Mouse (Mus musculus) B cell, adult 2 months (primary cell): Measurements from ENCODE around the gene Zer1.

Source experiments
- DNase-seq, 2 experiments: peaks; one replicate each; pipeline ENCODE4 v3.0.0; 2022

Zer1 gene

DNA sequence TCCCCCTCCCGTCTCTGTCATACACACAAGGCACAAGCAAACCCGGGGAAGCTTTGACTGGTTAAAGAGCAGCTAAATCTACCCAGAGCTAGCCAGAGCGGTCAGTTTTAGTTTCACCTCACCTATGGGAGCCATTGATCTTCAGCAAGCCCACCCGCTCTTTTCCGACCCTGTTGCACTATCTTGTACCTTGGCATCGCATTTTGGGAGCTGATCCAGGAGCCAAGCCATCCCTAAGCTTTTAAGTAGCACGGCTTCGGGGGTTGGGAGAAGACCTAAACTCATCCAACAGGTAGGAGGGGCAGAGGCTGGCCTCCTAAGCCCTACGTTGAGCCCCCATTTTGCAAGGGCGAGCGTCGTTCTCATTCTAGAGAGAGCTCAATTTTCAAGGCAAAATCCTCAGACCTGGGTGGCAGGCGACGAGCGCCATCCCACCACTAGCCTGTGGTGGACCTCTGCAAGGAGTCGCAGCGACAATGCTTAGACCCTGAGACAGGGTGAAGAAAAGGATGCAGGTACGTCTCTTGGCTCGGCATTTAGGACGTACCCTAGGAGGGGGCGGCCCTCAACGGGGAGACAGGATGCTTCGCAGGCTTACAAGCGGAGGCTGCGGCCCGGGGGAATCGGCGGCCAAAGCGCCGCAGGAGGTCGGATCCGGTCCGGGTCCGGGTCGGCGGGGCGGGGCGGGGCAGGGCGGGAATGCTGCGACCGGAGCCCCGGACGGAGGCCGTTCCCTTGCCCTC lies 485 bp downstream of the Zer1 start:
- DNase-seq: no peak

DNA sequence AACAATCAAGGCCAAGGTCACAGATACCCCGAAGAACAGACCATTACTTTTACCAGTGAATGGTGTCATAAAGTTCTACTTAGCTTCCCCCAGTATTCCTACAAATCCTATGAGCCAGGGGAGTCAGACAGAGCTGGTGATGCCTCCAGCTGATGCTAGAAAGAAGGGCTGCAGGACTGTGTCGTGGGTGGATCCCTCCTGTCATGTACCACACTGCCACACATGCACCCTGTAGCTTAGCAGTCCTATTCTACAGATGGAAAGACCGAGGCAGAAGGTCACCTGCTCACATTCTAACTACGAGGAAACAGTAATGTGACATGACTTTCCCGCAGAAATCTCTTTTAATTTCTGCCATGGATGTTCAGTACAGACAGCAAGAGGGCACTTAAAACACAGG lies 1.6 kb downstream of the Zer1 start:
- DNase-seq: no peak

DNA sequence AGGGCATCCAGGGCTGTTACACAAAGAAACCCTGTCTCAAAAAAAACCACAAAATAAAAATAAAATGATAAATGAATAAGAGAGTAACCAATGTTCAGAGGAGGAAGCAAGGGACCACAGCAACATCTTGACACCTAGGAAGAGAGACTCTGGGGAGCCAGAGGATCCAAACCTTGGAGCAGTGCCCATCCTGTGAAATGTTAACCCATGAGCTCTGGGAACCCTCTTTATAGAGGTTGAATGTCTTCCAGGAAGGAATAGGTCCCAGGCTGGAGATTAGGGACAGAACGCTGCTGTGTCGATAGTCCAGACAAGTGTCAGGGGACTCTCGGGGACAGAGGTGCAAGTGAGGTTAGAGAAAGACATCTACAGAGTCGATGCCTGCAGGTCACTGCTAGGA lies 4.1 kb downstream of the Zer1 start:
- DNase-seq: no peak

DNA sequence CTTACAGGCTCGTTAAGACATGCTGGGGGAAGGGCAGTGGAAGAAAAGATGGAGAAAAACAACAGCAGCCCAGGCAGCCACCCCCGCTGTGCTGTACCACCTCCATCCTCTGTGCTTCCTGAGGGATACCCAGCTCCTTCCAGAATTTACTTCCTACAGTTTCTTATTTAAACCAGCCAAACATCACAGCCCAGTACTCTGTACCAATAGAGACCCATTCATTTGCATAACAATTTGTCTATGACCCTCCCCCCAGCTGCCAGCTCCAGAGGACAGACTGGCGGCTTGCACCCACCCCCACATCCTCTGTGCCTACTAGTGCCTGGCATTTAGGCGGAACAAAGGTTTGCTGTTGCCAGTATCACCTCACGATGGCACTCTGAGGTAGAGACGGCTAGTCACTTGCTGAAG lies 4.7 kb downstream of the Zer1 start:
- DNase-seq: peak; percentile 68 to 73

DNA sequence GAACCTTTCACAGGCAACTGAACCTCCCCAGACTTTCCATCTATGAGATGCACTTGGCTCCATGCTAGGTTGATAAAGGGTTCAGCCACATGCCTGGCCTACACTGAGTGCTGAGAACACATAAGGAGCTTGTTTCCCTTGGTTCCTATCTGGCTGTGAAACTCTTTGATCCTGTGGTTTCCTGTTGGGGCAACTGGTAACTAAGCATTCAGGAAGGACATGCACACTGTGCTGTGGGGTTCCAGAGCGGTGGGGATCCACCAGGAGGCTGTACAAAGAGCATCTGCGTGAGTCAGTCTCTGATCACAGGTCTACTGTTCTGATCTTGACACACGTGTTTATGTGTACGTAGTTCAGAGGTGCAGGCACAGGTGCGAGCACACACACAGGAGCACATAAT lies 11.8 kb downstream of the Zer1 start:
- DNase-seq: no peak

DNA sequence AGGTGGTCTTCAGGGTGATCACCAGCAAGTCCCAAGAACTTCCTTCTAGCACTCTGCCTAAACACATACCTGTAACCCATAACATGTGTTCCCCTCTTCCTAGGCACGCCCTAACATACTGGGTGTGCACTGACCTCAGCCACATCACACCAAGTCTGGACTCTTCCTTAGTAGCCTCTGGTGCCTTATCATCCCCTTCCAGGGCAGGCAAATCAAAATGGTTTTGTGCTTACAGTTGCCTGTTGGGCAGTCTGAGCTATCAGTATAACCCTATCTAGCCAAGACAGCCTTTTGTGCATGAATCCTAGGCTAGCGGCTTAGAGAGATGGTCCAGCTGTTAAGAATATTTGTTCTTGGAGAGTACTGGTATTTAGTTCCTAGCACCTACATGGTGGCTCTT lies 12.9 kb downstream of the Zer1 start:
- no peak for DNase-seq

DNA sequence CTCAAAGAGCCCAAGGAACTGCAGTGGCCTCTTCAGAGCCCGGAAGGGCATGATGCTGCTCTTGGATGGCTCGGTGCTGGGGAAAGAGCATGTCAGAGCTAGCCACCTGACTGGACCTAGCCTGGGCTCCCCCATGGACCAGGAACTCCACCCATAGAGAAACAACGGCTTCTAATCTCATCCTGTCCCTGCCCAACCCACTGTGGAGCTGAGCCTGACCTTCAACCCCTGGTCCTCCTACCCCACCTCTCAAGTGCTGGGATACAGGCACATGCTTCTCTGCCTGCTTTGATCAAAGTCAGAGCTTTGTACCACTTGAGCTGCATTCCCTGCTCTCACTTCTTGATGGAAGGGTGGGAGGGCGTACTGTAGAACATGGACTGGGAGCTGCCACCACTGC lies 16.1 kb downstream of the Zer1 start:
- DNase-seq: no peak

DNA sequence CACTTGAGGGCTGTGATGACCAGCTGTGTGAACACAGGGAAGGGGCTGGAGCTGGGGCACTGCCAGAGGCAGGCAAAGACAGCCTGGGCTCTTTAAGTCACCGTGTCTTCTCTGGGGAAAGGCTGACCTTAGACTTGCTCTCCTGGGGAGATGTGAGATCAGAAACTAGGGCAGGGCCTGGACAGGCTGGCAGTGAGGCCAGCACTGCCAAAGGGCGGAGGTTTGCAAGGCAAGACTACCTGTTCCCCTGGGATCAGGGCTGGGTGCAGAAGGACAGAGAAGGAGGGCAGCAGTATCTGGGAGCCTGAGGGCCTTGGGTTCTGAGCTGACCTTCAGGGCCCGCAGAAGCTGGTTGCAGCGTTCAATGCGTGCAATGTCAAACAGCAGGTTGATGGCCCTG lies 16.7 kb downstream of the Zer1 start:
- no peak for DNase-seq

DNA sequence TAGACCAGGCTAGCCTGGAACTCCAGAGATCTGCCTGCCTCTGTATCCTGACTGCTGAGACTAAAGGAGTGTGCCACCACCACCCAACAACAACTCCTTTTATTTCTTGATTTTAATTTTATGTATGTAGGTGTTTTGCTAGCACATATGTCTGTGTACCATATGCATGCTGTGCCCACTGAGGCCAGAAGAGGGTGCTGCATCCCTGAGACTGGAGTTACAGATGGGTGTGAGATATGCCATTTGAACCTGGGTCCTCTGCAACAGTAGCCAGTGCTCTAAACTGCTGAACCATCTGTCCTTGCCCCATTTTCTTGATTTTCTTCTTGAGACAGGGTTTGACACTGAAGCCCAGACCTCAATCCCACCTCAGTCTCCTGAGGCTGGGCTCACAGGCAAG lies 18.0 kb downstream of the Zer1 start:
- DNase-seq: peak; percentile 77 to 79

DNA sequence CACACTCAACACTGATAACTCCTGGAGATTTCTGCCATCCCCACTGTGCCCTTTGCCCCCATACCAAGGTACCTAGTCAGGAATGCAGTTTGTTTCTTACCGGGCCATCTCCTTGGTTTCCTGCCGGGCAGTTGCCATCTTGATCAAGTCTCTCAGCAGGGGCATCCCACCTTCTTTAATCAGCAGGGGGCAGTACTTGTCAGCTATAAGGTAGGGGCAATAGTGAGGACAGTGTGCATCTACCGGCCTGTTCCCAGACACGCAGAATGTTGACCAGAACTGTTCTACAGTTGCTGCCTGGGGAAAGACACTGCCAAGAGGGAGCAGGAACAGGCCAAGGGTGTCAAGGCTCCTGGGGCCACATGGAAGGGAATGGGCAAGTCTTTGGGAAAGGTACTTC lies 24.2 kb downstream of the Zer1 start:
- DNase-seq: no peak

DNA sequence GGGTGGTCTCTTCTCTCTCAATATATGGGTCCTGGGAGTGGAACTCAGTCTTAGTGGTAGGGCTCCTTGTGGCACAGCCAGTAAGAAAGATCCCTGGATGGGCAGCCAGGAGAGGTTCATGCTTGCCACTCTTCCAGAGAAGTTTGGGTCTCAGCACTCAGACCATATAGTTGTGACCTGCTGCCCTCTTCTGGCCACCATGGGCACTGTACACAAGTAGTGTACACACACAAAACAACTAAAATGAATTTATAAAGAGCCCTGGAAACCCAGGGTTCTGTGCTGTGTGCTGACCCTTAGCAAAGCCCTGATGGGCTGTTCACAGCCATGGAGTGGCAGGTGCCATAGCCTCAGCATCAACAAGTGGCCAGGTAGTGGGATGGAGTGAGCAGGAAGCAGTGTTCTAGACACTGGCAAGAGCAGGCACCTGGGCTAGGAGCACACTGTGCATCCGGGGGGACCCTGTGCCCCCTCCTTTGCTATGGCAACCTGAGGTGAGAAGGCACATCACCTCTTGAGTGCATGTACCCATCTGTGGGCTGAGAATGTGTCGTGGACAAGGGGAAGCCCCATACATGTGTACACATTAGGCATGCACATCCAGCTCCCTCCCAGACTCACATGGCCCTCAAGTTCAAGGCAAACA lies 28.4 kb downstream of the Zer1 start:
- peak; percentile 73 to 78 for DNase-seq

DNA sequence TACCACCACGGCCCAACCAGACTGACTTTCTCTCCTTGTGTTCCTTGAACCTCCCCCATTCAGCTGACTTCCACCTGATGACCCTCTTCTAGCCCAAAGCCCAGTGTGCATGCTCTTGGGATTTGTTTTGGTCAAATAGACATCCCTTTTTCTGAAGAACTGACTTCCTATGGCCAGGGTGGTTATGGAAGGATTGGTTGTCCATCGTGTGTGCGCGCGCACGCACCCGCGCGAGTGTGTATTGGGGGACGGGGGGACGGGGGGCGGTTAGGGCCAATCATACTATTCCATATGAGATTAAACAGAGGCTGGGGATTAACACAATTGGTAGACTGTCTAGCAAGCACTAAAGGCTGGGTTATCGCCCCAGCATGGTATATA lies 30.2 kb downstream of the Zer1 start:
- DNase-seq: no peak

DNA sequence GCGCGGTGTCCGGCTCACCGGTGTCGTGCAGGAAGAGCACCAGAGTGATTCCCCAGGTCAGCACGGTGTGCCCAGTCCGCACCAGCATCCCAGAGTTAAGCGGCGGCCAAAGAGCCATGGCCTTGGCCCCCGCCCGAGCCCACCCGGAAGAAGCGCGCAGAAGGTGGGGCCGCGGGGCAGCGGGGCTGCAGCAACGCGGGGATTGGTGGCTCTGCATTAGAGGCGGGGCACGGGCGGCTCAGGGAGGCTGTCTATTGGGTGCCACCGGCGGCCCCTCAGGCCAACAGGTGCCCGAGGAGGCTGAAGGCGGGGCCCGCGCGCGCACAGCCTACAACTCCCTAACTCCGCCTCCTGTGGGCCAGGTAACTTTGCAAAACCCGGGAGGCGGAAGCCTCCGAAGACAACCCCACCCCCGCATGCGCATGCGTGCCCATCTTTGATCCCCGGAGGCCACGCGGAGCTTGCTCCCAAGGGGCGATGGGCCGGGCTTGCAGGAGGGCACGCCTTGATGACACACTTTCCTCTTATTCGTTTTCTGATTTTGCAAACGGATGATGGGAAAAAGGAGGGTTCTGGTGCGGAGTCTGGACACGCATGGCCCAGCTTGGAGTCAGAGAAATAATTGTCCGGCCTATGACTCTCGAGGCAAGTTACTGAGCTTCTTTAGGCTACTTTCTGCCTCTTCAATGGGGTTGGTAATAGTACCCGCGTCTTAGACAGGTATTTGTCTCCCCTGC lies 30.7 kb downstream of the Zer1 start, which contains the start of gene Zdhhc12:
Zdhhc12 (minus strand) TSS at position 178 of the 737 bp plus-strand sequence.
- peak; percentile 98 to 99 for DNase-seq

DNA sequence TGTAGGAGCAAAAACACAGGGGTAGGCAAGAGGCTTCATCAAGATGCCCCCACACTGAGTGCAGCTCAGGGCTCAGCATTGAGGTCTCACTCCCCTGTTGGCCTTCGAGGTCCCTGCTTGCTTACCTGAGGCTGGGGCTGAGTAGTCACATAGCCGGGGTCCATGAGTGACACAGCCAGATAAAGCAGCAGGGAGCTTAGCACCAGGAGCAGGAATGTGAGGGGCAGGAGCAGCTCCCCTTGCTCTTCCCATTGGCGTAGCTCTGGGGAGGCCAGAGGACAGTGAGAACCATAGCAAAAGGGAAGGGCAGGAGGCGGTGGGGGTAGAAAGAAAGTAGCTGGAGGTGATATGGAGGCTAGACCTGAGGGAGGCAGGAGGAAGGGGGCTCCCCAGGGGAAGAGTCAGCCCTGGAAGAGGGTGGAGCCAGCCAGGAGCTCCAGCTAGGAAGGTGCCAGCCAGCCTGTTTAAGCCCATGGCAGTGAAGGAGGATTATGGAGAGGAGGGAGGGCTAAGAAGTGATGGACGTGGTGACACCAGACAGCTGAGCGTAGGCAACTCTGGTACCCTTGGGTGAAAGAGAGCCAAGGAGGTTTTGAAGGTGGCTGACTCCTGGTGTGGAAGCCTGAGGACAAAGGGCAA lies 32.0 kb downstream of the Zer1 start:
- no peak for DNase-seq

DNA sequence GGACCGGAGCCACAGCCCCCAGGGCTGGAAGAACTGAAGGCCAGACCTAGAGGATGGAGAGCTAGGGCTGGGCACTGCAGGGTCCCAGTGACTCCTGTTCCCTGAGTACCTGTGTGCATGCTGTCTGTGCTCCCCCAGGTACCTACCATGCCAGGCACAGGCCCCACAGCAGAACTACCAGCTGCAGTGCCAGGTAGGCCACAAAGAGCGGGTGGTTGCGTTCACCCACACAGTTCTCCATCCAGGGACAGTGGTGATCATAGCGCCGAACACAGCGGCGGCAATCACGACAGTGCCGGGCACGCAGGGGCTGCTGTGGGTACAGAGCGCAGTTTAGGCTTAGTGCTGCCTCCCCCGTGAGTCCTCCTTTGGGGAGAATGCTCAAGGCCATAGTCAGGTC lies 32.9 kb downstream of the Zer1 start:
- DNase-seq: no peak

DNA sequence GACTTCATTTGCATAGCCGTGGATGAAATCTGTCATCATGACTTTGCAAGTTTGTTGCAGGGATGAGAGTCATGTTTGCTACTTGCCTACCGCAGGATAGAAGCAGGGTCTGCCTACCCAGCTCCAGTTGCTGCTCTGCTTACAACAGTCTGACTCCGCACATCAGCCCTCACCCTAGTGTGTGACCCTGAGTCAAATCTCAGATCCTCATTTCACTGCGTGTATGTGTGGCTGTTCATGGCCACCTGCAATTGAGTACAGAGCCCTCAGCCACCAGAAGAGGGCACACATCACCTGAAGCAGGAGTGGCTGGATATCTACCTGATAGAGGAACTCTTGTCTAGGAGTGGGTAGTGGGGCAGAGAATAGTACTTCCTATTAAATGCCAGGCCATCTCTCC lies 37.1 kb downstream of the Zer1 start:
- DNase-seq: peak; percentile 38 to 43

DNA sequence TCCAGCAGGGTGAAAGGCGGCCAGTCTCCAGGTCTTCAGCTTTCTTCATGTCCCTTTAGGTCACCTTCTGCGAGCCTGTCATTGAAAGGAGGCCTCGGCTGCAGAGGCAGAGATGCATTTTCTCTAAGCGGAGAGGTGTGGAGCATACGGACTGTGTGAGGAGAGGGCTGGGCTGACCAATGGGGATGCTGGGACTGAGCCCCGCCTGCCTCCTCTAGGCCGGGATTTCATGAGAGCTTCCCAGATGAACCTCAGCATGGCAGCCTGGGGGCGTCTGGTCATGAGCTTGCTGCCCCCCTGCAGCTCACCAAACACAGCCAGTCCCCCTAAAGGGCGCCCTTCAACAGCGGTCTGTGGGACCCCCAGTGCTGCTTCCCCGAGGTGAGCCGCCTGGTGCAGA lies 39.8 kb downstream of the Zer1 start:
- no peak for DNase-seq

DNA sequence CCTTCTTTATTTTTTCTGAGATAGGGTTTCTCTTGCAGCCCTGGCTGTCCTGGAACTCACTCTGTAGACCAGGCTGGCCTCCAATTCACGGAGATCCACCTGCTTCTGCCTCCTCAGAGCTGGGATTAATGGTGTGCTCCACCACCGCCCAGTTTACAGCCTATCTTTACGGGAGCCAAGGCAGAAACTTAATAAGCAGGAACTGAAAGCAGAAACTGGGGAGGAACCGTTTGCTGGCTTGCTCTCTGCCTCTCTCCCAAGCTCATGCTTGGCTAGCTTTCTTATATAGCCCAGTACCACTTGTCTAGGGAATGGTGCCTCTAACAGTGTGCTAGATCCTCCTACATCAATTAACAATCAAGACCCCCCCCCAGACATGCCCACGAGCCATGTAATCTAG lies 40.3 kb downstream of the Zer1 start:
- DNase-seq: peak; percentile 21 to 29

DNA sequence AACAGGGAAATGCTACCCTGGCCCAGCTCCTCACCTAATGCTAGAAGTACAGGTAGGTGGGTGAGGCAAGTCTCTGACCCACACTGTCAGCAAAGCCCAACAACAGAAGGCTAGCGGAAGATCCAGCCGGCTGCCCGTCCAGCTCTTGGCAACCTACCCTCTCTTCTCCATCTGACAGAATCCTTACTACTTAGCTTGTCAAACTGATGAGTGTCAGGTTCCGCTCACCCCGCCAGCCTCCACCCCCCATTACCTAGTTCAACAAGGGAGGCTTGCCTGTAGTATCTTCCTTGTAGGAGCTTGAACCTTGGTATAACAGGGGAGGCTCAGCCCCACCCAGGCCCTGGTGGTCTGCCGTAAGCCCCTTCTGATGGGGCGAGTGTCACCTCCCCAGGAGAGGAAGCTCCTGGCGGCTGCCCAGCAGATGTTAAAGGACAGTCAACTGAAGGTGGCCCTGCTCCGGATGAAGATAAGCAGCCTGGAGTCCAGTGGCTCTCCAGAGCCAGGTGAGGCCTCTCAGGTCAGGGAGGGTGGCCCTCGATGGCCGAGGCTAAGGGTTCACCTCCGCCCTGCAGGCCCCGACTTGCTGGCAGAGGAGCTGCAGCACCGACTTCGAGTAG lies 44.1 kb downstream of the Zer1 start:
- DNase-seq: no peak

DNA sequence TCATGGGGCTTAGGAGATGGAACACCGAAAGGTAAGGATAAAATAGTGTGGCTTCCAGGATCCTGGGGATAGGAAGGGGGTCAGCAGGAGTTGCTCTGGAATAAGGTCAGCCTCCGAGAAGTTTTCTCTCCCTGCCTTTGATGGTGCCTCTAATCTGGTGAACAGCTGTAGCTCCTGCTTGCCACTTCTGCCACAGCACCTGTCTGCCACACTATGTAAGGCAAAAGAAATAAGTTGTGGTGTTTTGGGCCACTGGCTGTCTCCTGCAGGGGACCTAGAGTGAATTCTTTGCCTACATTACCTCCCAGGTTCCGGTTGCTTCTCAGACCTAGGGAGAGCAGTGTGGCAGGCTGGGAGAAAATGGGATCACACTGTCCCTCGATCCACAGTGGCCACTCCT lies 45.6 kb downstream of the Zer1 start:
- DNase-seq: no peak

DNA sequence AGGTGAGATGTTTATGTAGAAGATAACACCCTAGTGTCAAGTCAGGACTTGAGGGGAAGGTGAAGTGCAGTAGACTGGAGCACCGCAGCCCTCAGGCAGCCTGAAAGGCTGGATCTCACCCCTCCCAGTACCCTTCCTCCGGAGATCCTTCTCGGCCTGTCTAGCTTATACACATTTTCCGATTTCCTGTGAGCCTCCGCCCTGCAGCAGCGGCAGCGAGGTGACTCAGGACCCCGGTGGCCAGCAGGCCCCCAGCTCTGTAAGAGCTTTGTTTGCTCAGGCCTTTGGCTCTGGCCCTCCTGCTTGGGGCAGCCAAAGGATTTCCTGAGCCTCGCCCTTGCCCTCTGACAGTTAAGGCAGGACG lies 46.1 kb downstream of the Zer1 start:
- DNase-seq: no peak

DNA sequence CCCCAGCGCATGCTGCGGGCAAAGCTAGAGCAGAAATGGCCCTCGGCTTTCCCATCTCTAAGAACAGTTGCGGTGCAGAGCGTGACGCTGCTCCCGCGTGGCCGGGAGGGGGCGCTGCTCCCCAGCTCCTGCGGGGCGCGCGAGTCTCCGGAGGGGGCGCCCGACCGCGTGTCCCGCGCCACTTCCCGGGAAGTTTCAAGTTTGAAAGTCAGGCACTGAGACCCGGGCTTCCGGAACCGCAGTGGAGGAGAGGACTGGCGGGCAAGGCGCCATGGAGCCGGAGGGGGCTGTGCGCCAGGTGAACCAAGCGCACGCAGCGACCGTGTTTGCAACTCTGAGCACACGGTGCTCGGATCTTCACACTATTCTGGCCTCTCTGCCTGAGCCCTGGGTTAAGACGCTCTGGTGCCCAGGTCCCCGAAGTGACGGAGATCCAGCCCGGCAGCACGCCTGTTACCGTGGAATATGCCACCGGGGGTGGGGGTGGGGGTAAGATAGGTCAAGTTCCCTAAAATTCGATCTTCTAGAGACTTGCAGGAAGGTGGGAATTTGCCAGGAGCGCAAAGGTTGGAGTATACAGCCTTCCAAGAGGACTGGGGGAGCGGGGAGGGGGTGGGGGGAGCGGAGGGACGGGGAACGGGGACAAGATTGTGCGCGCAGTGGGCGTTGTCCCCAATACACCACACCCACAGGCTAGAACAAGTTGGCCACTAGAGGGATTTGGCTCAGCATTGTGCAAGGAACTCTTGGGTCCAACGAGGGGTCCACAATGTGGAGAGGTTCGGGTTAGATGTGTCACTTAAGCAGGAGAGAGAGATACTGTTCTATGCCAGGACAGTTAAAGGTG lies 46.7 kb downstream of the Zer1 start, which contains the start of gene Pkn3:
Pkn3 (plus strand) TSS at position 183 of the 847 bp plus-strand sequence.
- peak; percentile 86 to 90 for DNase-seq
